Mouse (Mus musculus): ENCODE measurements at regions not wholly inside any gene's neighbourhood (a gene's known extent, or its start where the extent isn't known, plus 50 kb on each side); places are given as distances from the start of the nearest gene placed in this dataset.
A peak's percentile ranks its signal among the peaks of the same experiment; 100 is the strongest.

- DNase-seq (ENCODE audit: low spot score) = no peak
These were observed 446.3 kb downstream of the Glrx3 start for GRCm38 (mm10) chr7:137883701-137884100.

- no peak for DNase-seq (ENCODE audit: low spot score)
These were observed 447.7 kb downstream of the Glrx3 start for GRCm38 (mm10) chr7:137885146-137885545.

- DNase-seq (ENCODE audit: low spot score) = no peak
These were observed 451.3 kb downstream of the Glrx3 start for GRCm38 (mm10) chr7:137888731-137889130.

GRCm38 (mm10) chr7:137906424-137907060 lies 469.1 kb downstream of the Glrx3 start:
- no peak for DNase-seq (ENCODE audit: low spot score)

- DNase-seq (ENCODE audit: low spot score) = no peak
These were observed 472.0 kb downstream of the Glrx3 start for GRCm38 (mm10) chr7:137909456-137909855.

GRCm38 (mm10) chr7:137913551-137914105 lies 476.2 kb downstream of the Glrx3 start:
- DNase-seq (ENCODE audit: low spot score) = no peak

GRCm38 (mm10) chr7:137914506-137914905 lies 477.1 kb downstream of the Glrx3 start:
- DNase-seq (ENCODE audit: low spot score) = no peak

GRCm38 (mm10) chr7:137916351-137916750 lies 478.9 kb downstream of the Glrx3 start:
- no peak for DNase-seq (ENCODE audit: low spot score)

GRCm38 (mm10) chr7:137924464-137925167 lies 472.9 kb downstream of the Tcerg1l start:
- DNase-seq (ENCODE audit: low spot score) = no peak

- DNase-seq (ENCODE audit: low spot score) = no peak
These were observed 471.9 kb downstream of the Tcerg1l start for GRCm38 (mm10) chr7:137925656-137926055.

- no peak for DNase-seq (ENCODE audit: low spot score)
These were observed 470.2 kb downstream of the Tcerg1l start for GRCm38 (mm10) chr7:137927371-137927770.

- DNase-seq (ENCODE audit: low spot score) = no peak
These were observed 467.3 kb downstream of the Tcerg1l start for GRCm38 (mm10) chr7:137930200-137930599.

- no peak for DNase-seq (ENCODE audit: low spot score)
These were observed 461.6 kb downstream of the Tcerg1l start for GRCm38 (mm10) chr7:137935896-137936295.

- DNase-seq (ENCODE audit: low spot score) = no peak
These were observed 458.4 kb downstream of the Tcerg1l start for GRCm38 (mm10) chr7:137939116-137939515.

GRCm38 (mm10) chr7:137940084-137940483 lies 457.4 kb downstream of the Tcerg1l start:
- DNase-seq (ENCODE audit: low spot score) = no peak

GRCm38 (mm10) chr7:137944991-137945390 lies 452.5 kb downstream of the Tcerg1l start:
- no peak for DNase-seq (ENCODE audit: low spot score)

- DNase-seq (ENCODE audit: low spot score) = no peak
These were observed 450.1 kb downstream of the Tcerg1l start for GRCm38 (mm10) chr7:137947424-137947823.

GRCm38 (mm10) chr7:137957354-137957753 lies 440.2 kb downstream of the Tcerg1l start:
- DNase-seq (ENCODE audit: low spot score) = peak; percentile 14

GRCm38 (mm10) chr7:137957848-137958247 lies 439.7 kb downstream of the Tcerg1l start:
- DNase-seq (ENCODE audit: low spot score) = no peak

- no peak for DNase-seq (ENCODE audit: low spot score)
These were observed 433.9 kb downstream of the Tcerg1l start for GRCm38 (mm10) chr7:137963470-137964095.

- no peak for DNase-seq (ENCODE audit: low spot score)
These were observed 422.8 kb downstream of the Tcerg1l start for GRCm38 (mm10) chr7:137974705-137975104.

GRCm38 (mm10) chr7:137977527-137977926 lies 420.0 kb downstream of the Tcerg1l start:
- DNase-seq (ENCODE audit: low spot score) = no peak

GRCm38 (mm10) chr7:137979361-137979760 lies 418.2 kb downstream of the Tcerg1l start:
- no peak for DNase-seq (ENCODE audit: low spot score)

Measured in ovary, adult 18-20 months (tissue).